Mouse (Mus musculus) granulocyte monocyte progenitor cell, adult 5-6 weeks (primary cell): ENCODE results near the gene Chaf1a. TPM values are rescaled to one million over a fixed set of nuclear protein-coding genes. Genes with fewer than 3 reads are reported as not detected.
A peak's percentile ranks its signal among the peaks of the same experiment; 100 is the strongest.
"Not testable (repeated sequence)": the region's sequence is repeated elsewhere in the genome, so short reads cannot be mapped to it uniquely, and the experiment has no call there.

ENCODE experiments used
- ATAC-seq: replicated peaks from 2 replicates; pipeline ENCODE4 v1.8.0; 2016; ENCODE audit warnings: mild to moderate bottlenecking, moderate TSS enrichment, inconsistent platforms; ENCODE audit not compliant: poor library complexity, severe bottlenecking
- total RNA-seq, 2 experiments: library from RNA; stranded (forward) in 1 of 2; stranded (reverse) in 1 of 2; fragments of 200-712, 200-1000 nt in 1 of 2; fragments of >200 nt in 1 of 2; fragmentation: Nextera tagmentation in 1 of 2; gene quantifications; 2 replicates each; pipeline ENCODE4 v1.2.3; 2014 to 2017

Chaf1a gene
- total RNA-seq, 2 experiments from 2014 or later, result 36.0 to 39.4 TPM

DNA sequence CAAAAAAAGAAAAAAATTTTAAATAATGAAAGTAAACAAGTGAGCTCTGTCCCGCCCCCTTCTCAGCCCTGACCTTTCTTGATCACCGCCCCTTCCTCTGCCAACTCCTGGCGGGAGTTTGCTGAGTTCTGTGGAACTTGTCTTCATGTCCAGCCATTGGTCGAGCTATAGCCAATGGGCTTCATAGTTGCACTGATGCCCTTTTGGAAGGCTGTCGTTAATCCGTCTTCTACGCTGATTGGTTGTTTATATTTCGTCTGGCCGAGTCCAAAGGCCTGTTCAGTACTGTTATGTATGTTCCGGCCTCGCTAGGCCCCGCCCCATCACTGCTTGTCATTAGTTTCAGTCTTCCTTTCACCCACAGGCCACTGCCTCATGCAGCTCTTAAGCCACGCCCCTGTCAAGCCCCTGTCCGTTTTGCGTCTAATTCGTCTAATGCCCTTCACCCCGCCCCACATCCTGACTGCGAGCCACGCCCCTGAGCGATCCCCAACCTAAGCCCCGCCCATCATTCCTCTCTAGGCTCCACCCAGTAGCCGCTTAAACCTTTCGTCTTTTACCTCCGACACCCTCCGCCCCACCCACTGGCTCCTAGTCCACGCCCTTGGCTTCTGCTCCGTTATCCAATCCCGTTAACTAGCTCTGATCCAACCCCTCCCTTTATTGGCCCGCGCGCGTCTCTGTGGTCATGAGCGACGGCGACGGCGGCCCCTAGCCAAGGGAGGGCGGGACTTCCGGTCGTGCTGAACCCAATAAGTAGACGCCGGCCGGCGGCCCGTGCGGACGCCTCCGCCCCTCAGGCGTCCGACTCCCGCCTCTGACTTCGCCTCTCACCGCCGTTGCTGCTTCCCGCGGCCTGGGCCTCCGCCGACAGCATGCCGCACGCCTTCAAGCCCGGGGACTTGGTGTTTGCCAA, 38.9 kb downstream of the Chaf1a start, which contains the start of gene Hdgfl2:
Gene Hdgfl2 (plus strand): TSS at position 755 of the 916 bp plus-strand sequence.
- ATAC-seq, result peak; percentile 65

DNA sequence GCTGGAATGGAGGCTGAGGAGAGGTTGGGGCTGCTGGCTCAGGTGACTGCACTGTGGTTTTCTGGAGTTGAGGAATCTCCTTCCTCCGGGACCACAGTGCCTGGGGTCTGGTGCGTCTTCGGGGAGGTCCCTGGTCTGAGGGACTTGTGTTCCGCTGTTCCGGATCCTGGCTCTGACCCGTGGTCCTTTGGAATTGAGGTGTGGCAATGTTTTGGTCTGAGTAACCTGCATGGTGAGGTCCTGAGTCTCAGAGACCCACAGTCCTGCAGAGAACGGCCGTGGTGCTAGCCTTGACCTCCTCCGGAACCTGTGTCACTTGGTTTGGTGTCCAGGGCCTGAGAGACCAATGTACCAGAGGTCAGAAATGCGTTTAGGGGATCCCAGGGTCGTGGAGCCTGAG, 39.7 kb downstream of the Chaf1a start:
- no peak for ATAC-seq

- no peak for ATAC-seq
Observed at GRCm38 (mm10) chr17:56080781-56081585, 40.7 kb downstream of the Chaf1a start.

GRCm38 (mm10) chr17:56092312-56092711, 52.1 kb downstream of the Chaf1a start:
- no peak for ATAC-seq

DNA sequence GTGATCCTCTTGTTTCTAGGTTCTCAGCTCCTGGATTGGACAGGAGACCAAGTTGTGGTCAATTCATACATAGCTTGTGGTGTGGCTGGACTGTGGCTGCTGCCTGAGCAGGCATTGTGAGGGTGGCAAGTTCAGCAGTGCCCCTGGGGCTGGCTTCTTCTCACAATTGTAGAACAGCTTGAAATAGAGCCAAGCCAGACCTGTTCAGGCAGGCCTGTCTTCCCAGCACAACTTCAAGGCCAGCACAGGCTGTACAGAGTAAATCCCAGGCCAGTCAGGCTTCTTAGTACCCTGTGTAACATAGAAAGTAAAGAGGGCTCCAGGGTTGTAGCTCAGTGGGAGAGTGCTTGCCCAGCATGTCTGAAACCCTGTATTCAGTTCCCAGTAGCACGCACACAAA, 52.6 kb downstream of the Chaf1a start:
- ATAC-seq, result no peak

GRCm38 (mm10) chr17:56096883-56097282, 56.6 kb downstream of the Chaf1a start:
- no peak for ATAC-seq

DNA sequence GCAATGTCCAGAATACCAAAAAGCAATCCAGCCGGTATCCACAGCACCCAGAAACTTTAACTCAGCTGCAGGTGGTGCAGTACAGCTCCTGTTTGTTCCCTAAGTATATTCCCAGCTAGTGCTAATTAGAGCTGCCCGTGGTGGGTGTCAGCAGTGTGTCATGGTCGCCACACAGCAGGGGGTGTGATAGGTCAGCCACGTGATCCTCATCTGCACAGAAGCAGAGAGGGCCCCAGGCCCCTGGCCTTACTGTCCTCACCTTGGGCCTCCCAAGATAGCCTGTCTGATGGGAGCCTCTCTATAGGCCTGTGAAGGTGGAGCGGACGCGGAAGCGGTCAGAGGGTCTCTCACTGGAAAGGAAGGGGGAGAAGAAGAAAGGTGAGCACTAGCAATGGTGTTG, 57.9 kb downstream of the Chaf1a start:
- ATAC-seq, result no peak

GRCm38 (mm10) chr17:56098711-56099572, 58.7 kb downstream of the Chaf1a start:
- 0 out of 2 replicates have a peak, but pooled peaks have one; percentile 30 for ATAC-seq

DNA sequence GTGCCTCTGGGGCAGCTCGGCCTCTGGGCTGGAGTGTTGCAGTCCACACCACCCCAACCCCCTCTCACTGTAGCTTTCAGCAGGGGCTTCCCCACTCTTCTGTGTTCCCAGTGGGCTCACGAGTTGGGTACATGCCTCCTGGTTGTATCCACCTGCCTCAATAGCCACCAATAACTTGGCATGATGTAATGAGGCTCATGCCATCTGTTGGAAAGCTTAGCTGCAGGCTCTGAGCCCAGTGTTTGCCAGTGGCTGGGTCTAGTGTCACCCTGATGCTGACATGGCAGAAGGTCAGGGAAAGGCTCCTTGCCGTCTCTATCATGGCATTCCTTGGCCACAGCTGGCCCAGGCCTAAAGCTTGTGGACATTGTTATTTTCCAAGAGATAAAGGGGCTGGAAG, 60.6 kb downstream of the Chaf1a start:
- no peak for ATAC-seq

GRCm38 (mm10) chr17:56102158-56102557, 61.9 kb downstream of the Chaf1a start:
- ATAC-seq, result no peak

DNA sequence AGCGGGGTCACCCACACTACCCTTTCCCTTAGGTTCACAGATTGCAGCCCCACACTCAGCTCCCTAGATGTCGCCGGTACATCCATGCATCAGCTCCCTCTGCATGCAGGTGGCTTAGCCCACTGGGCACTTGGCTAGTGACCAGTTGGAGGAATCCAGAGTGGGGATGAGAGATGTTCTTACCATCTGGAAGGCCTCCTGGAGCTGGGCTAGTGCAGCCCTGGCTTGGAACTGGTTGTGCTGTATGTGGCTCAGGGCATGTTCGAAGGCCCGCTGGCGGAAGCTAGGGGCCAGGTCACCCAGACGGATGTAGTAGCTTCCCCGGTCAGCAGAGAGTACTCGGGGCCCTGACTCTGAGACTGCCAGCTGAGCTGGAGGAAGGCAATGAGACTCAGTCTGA, 62.7 kb downstream of the Chaf1a start:
- no peak for ATAC-seq

GRCm38 (mm10) chr17:56103465-56104285, 63.4 kb downstream of the Chaf1a start:
- ATAC-seq, result no peak

DNA sequence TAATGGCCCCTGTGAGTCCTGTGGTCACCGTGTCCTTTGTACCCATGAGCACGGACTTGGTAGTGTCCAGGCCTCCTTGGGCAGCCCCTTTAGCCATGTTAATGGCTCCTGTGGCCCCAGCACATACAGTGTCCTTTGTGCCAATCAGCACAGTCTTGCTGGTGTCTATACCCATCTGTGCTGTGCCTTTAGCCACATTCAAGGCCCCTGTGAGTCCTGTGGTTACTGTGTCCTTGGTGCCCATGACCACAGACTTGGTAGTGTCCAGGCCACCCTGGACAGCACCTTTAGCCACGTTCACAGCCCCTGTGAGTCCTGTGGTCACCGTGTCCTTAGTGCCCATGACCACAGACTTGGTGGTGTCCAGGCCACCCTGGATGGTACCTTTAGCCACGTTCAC, 64.6 kb downstream of the Chaf1a start:
- not testable (repeated sequence) for ATAC-seq

DNA sequence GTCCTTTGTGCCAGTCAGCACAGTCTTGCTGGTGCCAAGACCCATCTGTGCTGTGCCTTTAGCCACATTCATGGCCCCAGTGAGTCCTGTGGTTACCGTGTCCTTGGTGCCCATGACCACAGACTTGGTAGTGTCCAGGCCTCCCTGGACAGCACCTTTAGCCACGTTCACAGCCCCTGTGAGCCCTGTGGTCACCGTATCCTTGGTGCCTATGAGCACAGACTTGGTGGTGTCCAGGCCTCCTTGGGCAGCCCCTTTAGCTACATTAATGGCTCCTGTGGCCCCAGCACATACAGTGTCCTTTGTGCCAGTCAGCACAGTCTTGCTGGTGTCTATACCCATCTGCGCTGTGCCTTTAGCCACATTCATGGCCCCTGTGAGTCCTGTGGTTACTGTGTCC, 66.2 kb downstream of the Chaf1a start:
- not testable (repeated sequence) for ATAC-seq

DNA sequence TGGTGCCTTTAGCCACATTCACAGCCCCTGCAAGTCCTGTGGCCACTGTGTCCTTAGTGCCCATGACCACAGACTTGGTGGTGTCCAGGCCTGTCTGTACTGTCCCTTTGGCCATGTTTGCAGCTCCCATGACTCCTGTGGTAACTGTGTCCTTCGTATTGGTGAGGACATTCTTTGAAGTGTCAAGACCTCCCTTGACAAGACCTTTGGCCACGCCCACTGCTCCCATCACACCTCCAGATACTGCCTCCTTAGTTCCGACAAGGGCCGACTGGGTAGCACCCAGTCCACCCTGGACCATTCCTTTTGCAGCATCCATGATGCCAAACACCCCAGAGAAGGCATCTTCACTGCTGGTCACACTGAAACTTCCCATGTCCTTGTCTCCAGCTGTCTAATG, 66.7 kb downstream of the Chaf1a start:
- no peak for ATAC-seq

DNA sequence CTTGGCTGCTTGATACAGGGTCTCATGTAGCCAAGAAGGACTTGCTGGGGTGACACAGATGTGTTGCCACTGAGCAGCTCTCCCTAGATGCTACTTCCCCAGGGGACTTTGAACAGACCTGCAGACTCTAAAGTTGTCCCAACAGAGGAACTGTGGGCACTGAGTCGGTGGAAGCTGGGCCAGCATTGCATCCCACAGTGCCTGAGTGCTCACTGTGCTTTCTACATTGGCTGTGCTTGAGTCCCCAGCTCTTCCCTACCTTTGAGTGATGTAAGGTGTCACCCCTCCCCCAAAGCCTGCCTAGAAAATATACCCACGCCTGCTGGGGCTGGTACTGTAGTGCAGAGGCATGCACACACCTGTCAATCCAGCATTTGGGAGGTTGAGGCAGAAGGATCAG, 67.5 kb downstream of the Chaf1a start:
- ATAC-seq, result no peak

DNA sequence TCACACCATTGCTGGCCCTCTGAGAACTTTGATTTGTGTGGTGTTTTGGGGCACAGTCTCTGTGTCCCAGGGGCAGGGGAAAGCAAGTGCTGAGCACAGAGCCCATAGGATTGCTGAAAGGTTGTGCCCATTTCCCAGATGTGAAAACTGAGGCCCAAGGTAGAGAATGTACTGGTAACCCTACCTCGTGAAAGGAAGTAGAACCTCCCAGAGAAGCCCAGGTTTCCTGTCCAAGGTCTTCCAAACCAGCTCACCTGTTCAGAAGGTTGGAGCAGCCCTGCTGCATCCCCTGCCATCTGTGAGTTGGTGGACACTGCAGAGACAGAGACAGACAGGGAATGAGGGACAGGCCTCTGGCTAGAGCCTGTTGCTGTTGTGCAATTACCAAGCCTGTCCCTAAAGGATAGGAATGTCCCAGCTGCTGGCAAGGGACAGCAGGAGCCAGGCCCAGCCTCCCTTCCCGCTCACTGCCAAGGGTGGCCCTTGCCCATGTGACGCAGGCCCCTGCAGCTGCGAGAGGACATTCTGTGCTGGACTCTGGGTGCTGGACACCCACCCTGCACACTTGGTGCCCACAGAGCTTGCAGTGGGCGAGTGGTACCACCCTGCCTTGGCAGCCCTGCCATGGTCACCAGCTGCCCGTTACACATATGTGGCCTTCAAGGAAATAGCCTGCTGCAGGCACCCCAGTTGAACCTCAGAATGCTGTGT, 68.2 kb downstream of the Chaf1a start:
- no peak for ATAC-seq

DNA sequence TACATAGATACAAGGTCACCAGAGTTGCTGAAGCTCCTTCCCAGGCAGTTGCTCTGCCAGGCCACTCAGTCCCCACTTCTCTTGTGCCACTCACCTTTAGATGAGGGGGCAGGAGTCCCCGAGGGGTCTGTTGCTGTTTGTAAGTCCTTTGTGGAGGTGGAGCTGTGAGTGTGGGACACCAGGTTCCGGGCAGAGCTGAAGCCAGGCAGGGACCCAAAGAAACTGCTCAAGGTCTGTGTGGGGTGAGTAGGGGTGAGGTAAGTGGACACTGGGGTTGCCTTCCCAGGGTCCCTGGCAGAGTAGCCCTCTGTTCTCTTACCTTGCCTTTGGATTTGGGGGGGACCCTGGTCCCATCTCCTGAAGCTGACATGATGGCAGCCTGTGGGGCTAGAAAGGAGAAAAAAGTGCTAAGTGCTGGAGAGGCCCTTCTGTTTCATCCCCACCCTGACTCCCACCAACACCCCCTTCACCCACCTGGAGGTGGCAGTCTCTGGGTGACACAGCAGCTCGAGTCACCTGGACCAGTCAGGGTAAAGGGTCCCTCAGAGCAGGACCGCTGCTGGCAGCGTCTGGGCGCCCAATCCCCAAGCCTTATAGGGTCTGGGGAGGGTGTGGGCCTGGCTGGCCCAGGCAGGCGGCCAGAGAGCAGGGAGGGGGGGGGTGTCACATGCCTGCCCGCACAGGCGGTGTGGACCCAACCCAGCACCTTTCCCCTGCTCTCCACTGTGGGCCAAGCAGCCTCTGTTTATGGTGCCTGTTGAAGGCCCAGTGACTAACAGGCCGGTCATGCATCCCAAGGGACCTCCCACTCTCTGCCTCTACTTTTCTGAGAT, 69.2 kb downstream of the Chaf1a start, which contains the start of gene Plin4:
Gene Plin4 (minus strand): TSS at position 585 of the 833 bp plus-strand sequence.
- no peak for ATAC-seq
